Mouse (Mus musculus) hematopoietic stem cell, adult 5-6 weeks (primary cell): ENCODE data around the gene Aoah. TPM values are rescaled to one million over a fixed set of nuclear protein-coding genes. Genes with fewer than 3 reads are reported as not detected.

Experiments used
- ATAC-seq, 2 experiments: fragments of 125-278 bp in 1 of 2; replicated peaks in 1 of 2; 2 replicates each; pipeline ENCODE4 v1.8.0; 2016 to 2017; ENCODE audit warnings: inconsistent platforms in 2 of 2, mild to moderate bottlenecking in 2 of 2, moderate number of reproducible peaks in 2 of 2, low read depth in 1 of 2, moderate TSS enrichment in 1 of 2; ENCODE audit not compliant: low FRiP score in 2 of 2, poor library complexity in 2 of 2, severe bottlenecking in 2 of 2, insufficient read depth in 1 of 2, low TSS enrichment in 1 of 2
- total RNA-seq: library from RNA; stranded (forward); fragments of 172-1452, 232-1000 nt; gene quantifications from 2 replicates; pipeline ENCODE4 v1.2.3, GENCODE M21; 2017

Aoah gene
- 6.1 and 6.7 TPM in 2 replicates for total RNA-seq

GRCm38 (mm10) chr13:20793901-20794300 is at the start of gene Aoah:
TSS of gene Aoah (plus strand) at chr13:20794113.
- ATAC-seq: peak; percentile 70 to 79

DNA sequence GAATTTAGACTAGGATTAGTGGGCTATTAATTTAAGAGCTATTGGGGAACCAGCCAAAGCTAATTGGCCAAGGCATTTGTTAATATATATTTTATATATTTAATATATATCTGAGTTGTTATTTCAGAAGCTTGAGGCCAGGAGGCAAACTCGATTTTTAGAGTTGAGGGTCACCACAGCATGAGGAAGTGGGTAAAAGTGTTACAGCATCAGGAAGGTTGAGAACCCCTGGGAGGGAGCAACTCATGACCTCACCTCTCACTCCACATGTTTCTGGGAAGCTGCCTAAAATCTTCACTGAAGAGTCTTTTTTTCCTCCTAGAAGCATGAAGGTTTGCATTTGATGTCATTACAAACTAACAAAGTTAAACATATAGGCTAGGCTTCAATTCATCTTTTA is 39.1 kb upstream of the Aoah start:
- no peak for ATAC-seq

GRCm38 (mm10) chr13:20783648-20784047 is 10.3 kb upstream of the Aoah start:
- ATAC-seq: no peak

DNA sequence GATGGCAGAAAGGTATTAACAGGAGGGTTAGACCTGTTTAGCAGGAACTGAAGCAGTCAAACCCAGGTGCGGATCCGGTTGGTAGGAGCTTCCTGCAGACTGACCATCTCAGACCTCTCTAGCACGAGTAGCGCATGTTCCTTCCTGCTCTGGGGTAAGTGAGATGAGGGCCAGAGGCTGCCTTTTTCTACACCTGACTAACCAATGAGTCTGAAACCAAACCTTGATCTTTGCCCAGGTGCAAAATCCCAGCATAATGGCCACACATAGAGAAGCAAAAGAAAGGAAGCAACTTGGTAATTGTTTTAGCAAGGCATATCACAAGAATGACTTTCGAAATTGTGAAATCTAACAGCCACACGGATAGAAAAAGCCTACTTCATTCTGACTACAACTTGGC is 9.9 kb upstream of the Aoah start:
- ATAC-seq: no peak

- ATAC-seq: no peak
Measured at GRCm38 (mm10) chr13:20785960-20786359, 8.0 kb upstream of the Aoah start.

DNA sequence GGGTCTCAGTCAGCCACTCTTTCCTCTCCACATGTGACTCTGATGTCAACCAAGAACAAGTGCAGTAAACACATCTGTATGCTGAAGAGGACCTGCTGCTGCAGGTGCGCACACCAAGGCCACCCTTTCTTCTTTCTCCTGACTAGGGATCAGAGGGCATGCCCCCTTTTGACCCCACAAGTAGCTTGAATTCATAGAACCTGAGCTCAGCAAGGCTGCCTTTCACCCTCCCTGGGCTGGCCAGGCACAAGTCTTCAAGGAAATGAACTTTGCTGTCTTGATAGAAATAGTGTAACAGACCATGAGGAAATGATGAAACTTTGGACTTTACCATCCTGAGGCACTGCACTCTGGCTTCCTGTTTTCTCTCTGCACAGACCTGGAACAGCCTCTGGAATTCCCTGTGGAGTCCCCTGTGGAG is 7.1 kb upstream of the Aoah start:
- ATAC-seq: no peak; a peak in 1 of 4 replicates

GRCm38 (mm10) chr13:20787952-20788351 is 6.0 kb upstream of the Aoah start:
- ATAC-seq: peak; percentile 40 to 45; a peak in 2 of 4 replicates

DNA sequence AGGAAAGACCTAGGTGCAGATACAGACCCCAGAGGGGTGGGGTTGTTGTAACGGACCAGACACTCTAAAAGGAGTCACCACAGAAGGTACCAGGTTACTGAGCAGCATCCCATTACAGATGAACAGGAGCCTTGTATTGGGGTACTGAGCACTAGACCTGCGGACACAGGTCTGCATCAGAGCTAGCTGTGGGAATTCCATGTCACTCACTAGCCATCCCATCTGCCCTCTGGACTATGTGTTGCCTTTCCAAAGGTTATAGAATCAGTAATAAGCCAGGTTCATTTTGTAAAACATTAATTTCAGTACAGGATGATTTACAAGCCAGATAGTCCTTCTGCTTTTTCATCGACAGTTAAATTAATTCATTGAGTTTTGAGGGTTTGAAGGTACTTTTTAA is 2.7 kb downstream of the Aoah start:
- ATAC-seq: no peak

GRCm38 (mm10) chr13:20798536-20798935 is 4.6 kb downstream of the Aoah start:
- no peak for ATAC-seq

DNA sequence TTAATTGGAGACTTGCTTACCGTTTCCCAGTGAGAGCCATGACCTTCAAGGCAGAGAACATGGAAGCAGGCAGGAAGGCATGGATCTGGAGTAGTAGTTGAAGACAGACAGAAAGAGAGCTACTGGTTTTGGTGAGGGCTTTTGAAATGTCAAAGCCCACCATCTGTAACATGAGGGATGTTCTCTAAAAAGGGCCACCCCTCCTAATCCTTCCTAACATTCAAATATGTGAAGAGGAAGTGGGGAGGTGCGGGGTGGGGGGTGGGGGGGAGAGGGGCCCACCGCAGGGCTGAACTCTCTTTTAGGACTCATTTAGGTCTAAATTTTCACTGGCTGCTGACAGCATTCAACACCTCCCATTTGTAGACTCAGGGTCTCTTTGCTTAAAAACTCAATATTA is 5.9 kb downstream of the Aoah start:
- no peak for ATAC-seq

- ATAC-seq: no peak
Measured at GRCm38 (mm10) chr13:20800569-20800968, 6.7 kb downstream of the Aoah start.

DNA sequence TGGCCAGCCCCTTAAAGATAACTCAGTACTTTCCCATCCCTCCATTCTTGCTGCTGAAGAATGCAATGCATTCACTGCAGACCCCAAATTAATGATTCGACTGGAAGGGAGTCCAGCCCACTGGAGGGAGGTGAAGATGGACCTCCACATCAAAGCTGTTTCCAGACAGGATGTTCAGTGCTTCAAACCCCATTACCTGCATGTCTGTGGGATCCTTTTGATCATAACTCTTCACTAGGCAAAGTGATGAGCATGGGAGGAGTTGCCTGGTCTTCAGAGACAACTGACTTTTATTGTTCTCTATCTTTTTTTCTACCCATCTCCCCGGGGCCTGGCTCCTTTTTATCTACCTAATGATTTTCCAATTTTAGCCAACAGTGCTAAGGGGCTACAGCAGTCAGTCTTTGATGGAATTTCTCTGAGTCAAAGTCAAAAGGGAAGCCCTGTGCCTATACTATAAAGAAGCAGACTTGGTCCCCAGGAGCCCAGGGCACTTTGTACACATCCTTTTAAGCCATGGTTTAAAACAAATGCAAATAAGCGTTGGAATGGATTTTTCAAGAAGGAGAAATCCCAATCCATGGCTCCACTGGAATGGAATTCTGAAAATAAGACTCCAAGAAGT is 18.0 kb downstream of the Aoah start:
- ATAC-seq: no peak

DNA sequence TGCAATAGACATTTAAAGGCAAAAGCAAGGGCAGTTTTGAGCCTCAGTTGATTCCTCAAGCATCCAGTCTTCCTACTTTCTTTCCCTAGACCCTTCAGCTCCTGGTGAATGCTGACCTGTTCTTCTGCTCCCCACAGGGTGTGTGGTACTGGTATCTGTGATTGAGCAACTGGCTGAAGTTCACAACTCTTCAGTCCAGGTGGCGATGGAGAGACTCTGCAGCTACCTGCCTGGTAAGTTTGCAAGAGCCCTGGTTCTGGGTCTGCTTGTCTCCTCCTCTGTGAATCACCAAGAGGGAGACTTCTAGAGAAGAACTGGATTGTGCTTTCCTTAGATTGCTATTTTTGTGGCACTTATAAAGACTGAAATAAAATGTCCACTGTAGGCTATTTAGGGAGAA is 22.5 kb downstream of the Aoah start:
- no peak for ATAC-seq

DNA sequence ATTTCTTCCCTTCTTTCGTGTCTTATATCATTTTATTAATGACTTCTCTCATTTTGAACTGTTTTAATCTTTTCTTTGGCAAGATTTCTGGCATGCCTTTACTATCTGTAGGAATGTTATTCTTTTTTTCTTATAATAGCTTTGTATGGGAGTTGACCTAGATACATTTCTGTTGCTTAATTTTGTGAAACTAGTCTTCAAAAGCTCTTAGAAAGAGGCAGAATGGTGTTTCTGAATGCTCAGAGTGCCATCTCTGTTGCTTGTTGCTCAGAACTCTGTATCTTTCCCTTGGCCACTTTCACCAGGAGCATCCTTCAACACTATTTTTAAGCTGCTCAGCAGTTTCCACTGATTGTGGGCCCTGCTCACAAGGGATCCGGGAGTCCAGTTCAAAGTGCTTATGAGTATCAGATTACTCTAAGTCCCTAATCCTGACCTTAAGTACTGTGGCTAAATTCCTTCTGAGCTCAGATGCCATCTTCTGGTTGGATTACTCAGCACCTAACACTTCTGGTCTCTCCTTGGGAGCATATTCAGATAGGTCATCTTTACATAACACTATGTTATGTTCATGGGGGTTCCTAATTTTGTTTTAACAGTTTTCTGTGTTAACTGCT is 26.9 kb downstream of the Aoah start:
- ATAC-seq: no peak

- no peak for ATAC-seq
Measured at GRCm38 (mm10) chr13:20828728-20829127, 34.8 kb downstream of the Aoah start.

GRCm38 (mm10) chr13:20829181-20829900 is 35.4 kb downstream of the Aoah start:
- no peak for ATAC-seq

- no peak for ATAC-seq
Measured at GRCm38 (mm10) chr13:20855893-20856292, 62.0 kb downstream of the Aoah start.

- no peak for ATAC-seq
Measured at GRCm38 (mm10) chr13:20899372-20899771, 105.5 kb downstream of the Aoah start.
